Mouse (Mus musculus): ENCODE measurements around the gene Dcdc2a.

GRCm38 (mm10) chr13:25018316-25018715 is 37.5 kb upstream of the Dcdc2a start:
- no peak for TF ChIP-seq CTCF (IDR thresholded peaks at IDR 0.05)
- TF ChIP-seq POLR2A (IDR thresholded peaks at IDR 0.05; ENCODE audit: insufficient read depth, low read depth, low read length): no peak
- no peak for TF ChIP-seq EP300 (IDR thresholded peaks at IDR 0.05; ENCODE audit: insufficient read depth, low read depth, low read length)
